Mouse (Mus musculus): Measurements from ENCODE around the gene Thsd7a. TPM values are rescaled to one million over a fixed set of nuclear protein-coding genes. Genes with fewer than 3 reads are reported as not detected.

Gene Thsd7a
- total RNA-seq, 1 experiment: 3.3 TPM

DNA sequence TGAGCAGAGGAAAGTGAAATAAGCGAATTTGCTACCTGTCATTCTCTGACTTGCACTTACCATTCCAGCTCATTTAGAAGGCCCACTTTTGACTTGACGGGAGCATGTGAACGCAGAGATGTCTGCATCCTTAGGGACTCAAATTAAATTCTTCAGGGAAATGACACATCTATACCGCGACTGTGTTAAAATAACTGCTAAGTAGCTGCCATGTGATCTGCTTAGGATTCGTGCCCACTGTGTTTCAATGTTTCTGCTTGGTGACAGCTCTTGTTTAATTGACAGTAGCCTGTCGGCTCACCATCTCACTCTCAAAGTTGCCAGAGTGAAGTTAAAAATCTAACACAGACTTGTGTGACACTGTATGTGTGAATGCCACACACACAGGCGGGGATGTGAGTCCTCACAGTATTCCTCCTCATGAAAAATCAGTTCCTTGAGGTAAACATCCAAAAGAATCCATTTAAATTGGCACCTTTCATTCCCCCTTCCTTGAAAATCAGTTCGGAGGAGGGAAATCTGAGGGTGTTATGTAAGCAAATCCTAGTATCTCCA is 397.0 kb downstream of the Thsd7a start:
- H3K4me3 ChIP-seq (ENCODE audit: insufficient read depth in 1 of 2, low read depth in 1 of 2, low read length in 2 of 2, poor library complexity in 1 of 2, severe bottlenecking in 1 of 2): no peak overlapping the region
- no peak for TF ChIP-seq ZNF384 (IDR thresholded peaks at IDR 0.05; ENCODE audit: low read depth, low read length)
- TF ChIP-seq CHD2 (IDR thresholded peaks at IDR 0.05; ENCODE audit: low read depth, low read length): no peak
- TF ChIP-seq MAFK (IDR thresholded peaks at IDR 0.05; ENCODE audit: insufficient read depth, low read depth, low read length): no peak
- TF ChIP-seq HCFC1 (IDR thresholded peaks at IDR 0.05; ENCODE audit: borderline replicate concordance, insufficient read depth, low read length): no peak
- no peak for TF ChIP-seq ZC3H11A (IDR thresholded peaks at IDR 0.05; ENCODE audit: borderline replicate concordance, low read depth, low read length)
- no peak overlapping the region for H3K9ac ChIP-seq (ENCODE audit: insufficient read depth, low read depth, low read length, poor library complexity, severe bottlenecking)
- in situ Hi-C loops (cut with MboI; ENCODE audit: low sequenced_read_pairs in 2 of 2, unreplicated experiment in 2 of 2): no loop called here
- H3K9me3 ChIP-seq (ENCODE audit: control insufficient read depth, insufficient read depth, low read depth, low read length): no peaks in the 10 kb centered on the region
- no peak for DNase-seq (ENCODE audit: low read depth, low spot score)
- no peaks in the 10 kb centered on the region for H3K36me3 ChIP-seq (ENCODE audit: control insufficient read depth, insufficient read depth, low read length, poor library complexity, severe bottlenecking)
- no peaks in the 10 kb centered on the region for H3K4me1 ChIP-seq (ENCODE audit: control insufficient read depth in 2 of 2, insufficient read depth in 2 of 2, low read length in 2 of 2, poor library complexity in 1 of 2)
- H3K27ac ChIP-seq (ENCODE audit: insufficient read depth, low read depth, low read length, poor library complexity, severe bottlenecking): no peak overlapping the region

DNA sequence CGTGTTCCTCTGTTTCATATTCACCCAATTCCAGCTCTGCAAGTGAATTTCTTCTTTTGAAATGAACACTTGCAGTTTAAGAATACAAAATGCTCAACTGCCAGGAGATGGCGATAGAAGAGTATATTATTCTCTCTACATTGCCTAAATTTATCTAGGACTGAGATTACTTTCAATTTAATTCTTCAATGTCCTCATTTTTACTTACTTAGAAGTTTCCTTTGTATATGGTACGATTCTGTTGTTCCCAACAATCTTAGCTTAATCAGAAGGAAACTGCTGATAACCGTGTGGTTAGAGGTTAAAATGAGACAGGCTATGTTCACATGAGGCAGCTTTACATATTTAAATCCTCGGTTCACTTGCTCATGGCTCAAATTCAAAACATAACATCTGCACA is 398.5 kb downstream of the Thsd7a start:
- in situ Hi-C loops (cut with MboI; ENCODE audit: low sequenced_read_pairs in 2 of 2, unreplicated experiment in 2 of 2): no loop called here
- TF ChIP-seq CHD2 (IDR thresholded peaks at IDR 0.05; ENCODE audit: low read depth, low read length): no peak
- TF ChIP-seq ZC3H11A (IDR thresholded peaks at IDR 0.05; ENCODE audit: borderline replicate concordance, low read depth, low read length): no peak
- no peak for TF ChIP-seq ZNF384 (IDR thresholded peaks at IDR 0.05; ENCODE audit: low read depth, low read length)
- no peak for TF ChIP-seq MAFK (IDR thresholded peaks at IDR 0.05; ENCODE audit: insufficient read depth, low read depth, low read length)
- TF ChIP-seq HCFC1 (IDR thresholded peaks at IDR 0.05; ENCODE audit: borderline replicate concordance, insufficient read depth, low read length): no peak
- no peak for DNase-seq (ENCODE audit: low read depth, low spot score)

DNA sequence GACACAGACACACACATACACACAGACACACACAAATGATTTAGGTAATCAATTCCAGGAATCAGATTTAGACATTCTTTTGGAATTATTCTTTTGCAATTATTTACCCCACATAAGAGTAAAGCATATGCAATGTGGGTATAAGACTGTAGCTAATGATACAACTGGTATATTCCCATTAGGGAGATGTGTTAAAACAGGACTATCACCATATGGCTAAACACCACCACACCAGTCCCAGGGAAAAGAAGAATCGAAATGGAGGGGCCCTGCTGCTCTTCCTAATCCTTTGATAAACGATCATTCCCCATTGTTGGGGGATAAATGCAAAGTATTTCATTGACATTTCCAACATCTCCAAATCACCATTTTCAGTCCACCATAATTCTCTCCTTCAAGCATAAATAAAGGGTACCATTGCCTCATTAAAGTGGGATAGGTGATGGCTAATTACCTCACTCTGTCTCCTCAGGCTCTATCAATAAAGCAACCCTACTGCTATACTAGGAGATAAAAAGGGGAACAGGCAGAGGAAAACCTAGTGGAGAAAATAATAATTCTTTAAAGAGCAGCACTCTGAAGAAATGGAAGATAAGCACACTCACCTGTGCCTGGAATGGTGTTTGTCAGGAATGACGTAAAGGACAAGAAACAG is 400.0 kb downstream of the Thsd7a start:
- no peak for DNase-seq (ENCODE audit: low read depth, low spot score)
- no peaks in the 10 kb centered on the region for H3K9me3 ChIP-seq (ENCODE audit: control insufficient read depth, insufficient read depth, low read depth, low read length)
- no peaks in the 10 kb centered on the region for H3K4me1 ChIP-seq (ENCODE audit: control insufficient read depth in 2 of 2, insufficient read depth in 2 of 2, low read length in 2 of 2, poor library complexity in 1 of 2)
- no peak overlapping the region for H3K27ac ChIP-seq (ENCODE audit: insufficient read depth, low read depth, low read length, poor library complexity, severe bottlenecking)
- in situ Hi-C loops (cut with MboI; ENCODE audit: low sequenced_read_pairs in 2 of 2, unreplicated experiment in 2 of 2): loop anchor here in 1 of 2 experiments (25.0 kb wide), 1 partner anchor 813 kb away; no protein-coding TSS in a partner anchor
- no peaks in the 10 kb centered on the region for H3K36me3 ChIP-seq (ENCODE audit: control insufficient read depth, insufficient read depth, low read length, poor library complexity, severe bottlenecking)
- H3K9ac ChIP-seq (ENCODE audit: insufficient read depth, low read depth, low read length, poor library complexity, severe bottlenecking): no peak overlapping the region
- TF ChIP-seq MAFK (IDR thresholded peaks at IDR 0.05; ENCODE audit: insufficient read depth, low read depth, low read length) (no peak), ZNF384 (IDR thresholded peaks at IDR 0.05; ENCODE audit: low read depth, low read length) (no peak), ZC3H11A (IDR thresholded peaks at IDR 0.05; ENCODE audit: borderline replicate concordance, low read depth, low read length) (no peak)
- no peak overlapping the region for H3K4me3 ChIP-seq (ENCODE audit: insufficient read depth in 1 of 2, low read depth in 1 of 2, low read length in 2 of 2, poor library complexity in 1 of 2, severe bottlenecking in 1 of 2)

More for the DNA sequence above, 398.5 kb downstream of the Thsd7a start:
- H3K36me3 ChIP-seq (ENCODE audit: control insufficient read depth, insufficient read depth, low read length, poor library complexity, severe bottlenecking): no peaks in the 10 kb centered on the region
- no peak overlapping the region for H3K4me3 ChIP-seq (ENCODE audit: insufficient read depth in 1 of 2, low read depth in 1 of 2, low read length in 2 of 2, poor library complexity in 1 of 2, severe bottlenecking in 1 of 2)
- H3K4me1 ChIP-seq (ENCODE audit: control insufficient read depth in 2 of 2, insufficient read depth in 2 of 2, low read length in 2 of 2, poor library complexity in 1 of 2): no peaks in the 10 kb centered on the region
- no peak overlapping the region for H3K9ac ChIP-seq (ENCODE audit: insufficient read depth, low read depth, low read length, poor library complexity, severe bottlenecking)
- H3K9me3 ChIP-seq (ENCODE audit: control insufficient read depth, insufficient read depth, low read depth, low read length): no peaks in the 10 kb centered on the region
- no peak overlapping the region for H3K27ac ChIP-seq (ENCODE audit: insufficient read depth, low read depth, low read length, poor library complexity, severe bottlenecking)

DNA sequence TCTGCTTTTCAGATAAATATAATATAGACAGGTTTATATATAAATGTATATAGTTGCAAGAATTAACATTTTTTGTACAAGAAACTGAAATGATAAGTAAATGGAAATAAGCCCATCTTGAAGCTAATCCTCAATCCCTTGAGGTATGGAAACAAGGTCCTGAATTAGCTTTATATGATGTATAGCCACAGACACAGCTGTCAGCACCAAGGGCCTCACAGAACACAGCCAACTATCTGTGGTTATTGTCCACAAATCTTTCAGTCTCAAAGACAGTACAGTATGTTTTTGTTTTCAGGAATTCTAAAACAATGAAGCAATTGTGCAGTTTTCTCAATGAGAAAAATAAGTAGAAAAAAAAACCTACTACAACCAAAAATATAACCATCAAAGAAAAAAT is 400.5 kb downstream of the Thsd7a start:
- no peaks in the 10 kb centered on the region for H3K4me1 ChIP-seq (ENCODE audit: control insufficient read depth in 2 of 2, insufficient read depth in 2 of 2, low read length in 2 of 2, poor library complexity in 1 of 2)
- no peak overlapping the region for H3K27ac ChIP-seq (ENCODE audit: insufficient read depth, low read depth, low read length, poor library complexity, severe bottlenecking)
- in situ Hi-C loops (cut with MboI; ENCODE audit: low sequenced_read_pairs in 2 of 2, unreplicated experiment in 2 of 2): loop anchor here in 1 of 2 experiments (25.0 kb wide), 1 partner anchor 814 kb away; no protein-coding TSS in a partner anchor
- no peak overlapping the region for H3K4me3 ChIP-seq (ENCODE audit: insufficient read depth in 1 of 2, low read depth in 1 of 2, low read length in 2 of 2, poor library complexity in 1 of 2, severe bottlenecking in 1 of 2)
- TF ChIP-seq HCFC1 (IDR thresholded peaks at IDR 0.05; ENCODE audit: borderline replicate concordance, insufficient read depth, low read length): no peak
- no peak for TF ChIP-seq ZC3H11A (IDR thresholded peaks at IDR 0.05; ENCODE audit: borderline replicate concordance, low read depth, low read length)
- no peak for TF ChIP-seq CHD2 (IDR thresholded peaks at IDR 0.05; ENCODE audit: low read depth, low read length)
- no peak for TF ChIP-seq ZNF384 (IDR thresholded peaks at IDR 0.05; ENCODE audit: low read depth, low read length)
- no peak for TF ChIP-seq MAFK (IDR thresholded peaks at IDR 0.05; ENCODE audit: insufficient read depth, low read depth, low read length)
- DNase-seq (ENCODE audit: low read depth, low spot score): no peak
- no peak overlapping the region for H3K9ac ChIP-seq (ENCODE audit: insufficient read depth, low read depth, low read length, poor library complexity, severe bottlenecking)
- no peaks in the 10 kb centered on the region for H3K9me3 ChIP-seq (ENCODE audit: control insufficient read depth, insufficient read depth, low read depth, low read length)
- H3K36me3 ChIP-seq (ENCODE audit: control insufficient read depth, insufficient read depth, low read length, poor library complexity, severe bottlenecking): no peaks in the 10 kb centered on the region

Data from ES-E14 (cell line).